Mouse (Mus musculus) layer of hippocampus, postnatal 14 days (tissue): ENCODE results near the gene Txnrd2. TPM values are rescaled to one million over a fixed set of nuclear protein-coding genes. Genes with fewer than 3 reads are reported as not detected.

ENCODE experiments used
- DNase-seq, 2 experiments: peaks; one replicate each; pipeline ENCODE4 v3.0.0; 2021 to 2022; ENCODE audit warnings: low spot score in 2 of 2, mixed read lengths in 1 of 2
- total RNA-seq, 2 experiments: library from RNA; stranded (reverse); gene quantifications; 2 replicates each; pipeline ENCODE4 v1.2.3; 2021

Txnrd2 gene
- total RNA-seq, 2 experiments from 2014 or later, result 19.5 to 22.1 TPM

DNA sequence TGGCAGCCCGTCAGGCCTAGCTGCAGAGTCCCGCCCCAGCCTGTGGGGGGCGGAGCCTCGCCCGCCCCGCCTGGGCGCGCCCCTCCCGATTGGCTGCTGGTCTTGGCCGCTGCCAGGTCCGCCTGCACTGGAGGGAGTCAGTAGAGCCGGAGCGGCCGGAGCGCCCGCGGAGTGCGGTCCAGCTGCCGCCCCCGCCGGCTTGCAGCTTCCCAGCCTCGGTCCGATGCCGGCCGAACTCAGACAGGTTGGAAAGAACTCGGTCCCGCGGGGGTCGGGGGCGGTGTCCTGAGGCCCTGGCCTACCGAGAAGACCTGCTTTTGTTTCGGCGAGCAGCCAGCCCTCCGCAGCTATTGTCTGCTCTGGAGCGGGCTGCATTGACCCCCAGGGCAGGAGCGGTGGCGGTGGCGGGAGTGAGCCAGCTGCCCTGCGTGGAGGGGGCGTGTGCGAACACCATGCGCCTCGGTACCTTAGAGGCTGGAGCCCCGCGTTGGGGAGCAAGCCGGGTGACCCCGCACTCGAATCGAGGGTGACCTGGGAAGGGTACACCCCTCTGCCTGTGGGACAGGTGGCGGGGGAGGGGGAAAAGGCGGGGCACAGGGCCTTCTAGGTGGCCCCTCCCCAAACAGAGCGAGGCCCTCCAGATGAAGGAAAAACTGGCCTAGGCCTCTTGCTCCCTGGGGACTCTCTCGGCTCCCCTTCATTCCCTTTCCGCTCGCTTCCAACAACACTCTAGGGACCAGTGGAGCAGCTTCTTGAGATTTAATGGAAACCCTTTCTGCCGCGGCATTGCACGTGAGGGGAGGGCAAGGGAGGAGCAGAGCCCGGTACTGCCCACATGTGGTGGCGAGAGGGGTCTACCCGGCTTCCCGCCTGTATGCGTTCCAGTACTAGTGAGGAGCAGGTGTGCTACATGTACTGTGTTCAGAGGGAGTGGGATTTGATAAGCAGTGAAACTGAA is 33.4 kb upstream of the Txnrd2 start:
- DNase-seq, result peak in 1 of 2 experiments; percentile 73

DNA sequence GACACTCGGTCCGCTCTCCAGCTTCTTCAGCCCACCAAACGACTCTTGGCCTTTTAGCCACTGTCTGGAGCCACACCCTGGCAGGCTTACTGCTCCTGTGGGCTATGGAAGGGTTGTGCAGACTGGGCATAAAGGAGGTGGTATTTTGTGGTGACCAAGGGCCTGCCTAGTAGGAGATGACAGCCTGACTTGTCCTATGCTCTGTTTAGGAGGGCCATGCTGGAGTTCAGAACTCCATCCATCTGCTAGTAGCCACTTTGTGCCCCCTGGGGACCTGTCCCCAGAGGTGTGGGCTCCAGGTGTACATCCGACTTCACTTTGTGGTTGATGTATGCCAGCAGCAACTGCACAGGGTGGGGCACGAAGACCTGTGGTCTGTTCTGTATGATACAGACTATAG is 32.6 kb upstream of the Txnrd2 start:
- no peak for DNase-seq

DNA sequence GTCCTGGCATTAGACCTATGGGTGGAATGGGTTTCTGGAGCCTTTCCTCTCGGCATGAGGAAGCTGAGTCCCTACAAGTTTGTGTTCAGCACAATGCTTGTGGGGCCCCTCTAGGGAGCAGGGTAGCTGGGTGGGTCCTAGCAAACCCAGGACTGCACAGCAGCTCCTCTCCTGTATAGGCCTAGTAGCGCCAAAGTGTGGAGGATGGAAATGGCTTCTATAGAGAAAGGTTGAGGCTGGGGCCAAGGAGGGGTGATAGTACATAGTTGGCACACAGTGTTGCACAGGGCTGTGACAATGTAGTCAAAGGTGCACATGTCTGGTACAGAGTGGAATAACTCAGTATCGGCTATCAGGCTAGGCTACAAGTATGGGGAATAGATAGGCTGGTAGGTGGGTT is 32.1 kb upstream of the Txnrd2 start:
- no peak for DNase-seq

DNA sequence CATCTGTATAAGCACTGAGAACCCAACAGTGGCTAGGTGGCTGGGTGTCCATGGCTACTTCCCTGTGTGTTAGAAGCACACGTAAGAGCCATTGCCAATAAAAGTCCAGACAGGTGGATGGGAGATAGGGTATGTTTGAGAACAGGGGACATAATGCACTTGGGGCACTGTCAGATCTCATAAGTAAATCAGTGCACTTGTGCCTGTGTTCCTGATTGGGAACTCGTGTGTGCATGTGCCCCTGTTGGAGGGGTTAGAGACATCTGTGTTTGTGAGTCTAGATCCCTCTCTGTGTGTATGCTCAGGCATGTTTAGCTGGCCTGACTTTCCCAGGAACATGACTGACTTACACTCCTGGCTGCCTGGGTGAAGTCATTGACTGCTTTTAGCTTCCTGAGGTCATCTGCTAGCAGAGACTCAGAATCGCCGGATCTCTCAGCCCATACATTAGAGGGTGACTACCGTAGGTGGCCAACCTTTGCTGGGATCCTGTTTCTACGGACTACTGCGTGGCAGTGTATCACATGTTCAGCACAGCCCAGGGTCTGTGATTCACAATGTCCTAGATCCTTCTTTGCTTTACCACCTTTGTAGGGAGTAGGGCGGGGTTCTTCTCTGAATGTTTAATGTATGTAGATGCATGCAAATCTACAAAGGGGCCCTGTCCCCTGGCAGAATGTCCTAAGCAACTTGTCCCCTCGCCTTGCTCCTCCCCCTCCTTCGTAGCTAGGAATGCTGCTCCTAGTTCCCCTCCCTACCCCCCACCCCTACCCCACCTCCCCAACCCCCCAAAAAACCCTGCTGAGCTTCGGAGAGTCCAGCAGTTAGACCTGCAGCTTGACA is 31.2 kb upstream of the Txnrd2 start:
- DNase-seq, result no peak

DNA sequence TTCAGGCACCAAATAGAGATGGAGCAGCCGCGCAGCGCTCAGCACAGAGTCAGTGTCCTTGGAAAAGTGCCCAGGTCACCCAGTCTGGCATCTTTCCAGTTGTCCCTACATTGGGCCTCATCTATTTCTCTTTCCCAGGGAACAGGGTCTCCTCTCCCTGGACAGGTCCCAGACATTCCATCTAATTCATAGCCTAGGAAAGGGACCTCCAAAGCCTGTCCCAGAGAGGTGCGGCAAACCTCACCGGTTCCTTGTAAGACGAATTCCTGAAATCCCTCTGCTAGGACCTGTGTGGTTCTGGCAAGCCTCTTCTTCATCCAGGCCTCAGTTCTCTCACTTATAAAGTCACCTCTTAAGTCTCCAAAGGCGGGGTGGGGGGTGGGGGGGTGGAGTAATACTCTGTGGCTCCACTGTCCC is 30.6 kb upstream of the Txnrd2 start:
- no peak for DNase-seq

DNA sequence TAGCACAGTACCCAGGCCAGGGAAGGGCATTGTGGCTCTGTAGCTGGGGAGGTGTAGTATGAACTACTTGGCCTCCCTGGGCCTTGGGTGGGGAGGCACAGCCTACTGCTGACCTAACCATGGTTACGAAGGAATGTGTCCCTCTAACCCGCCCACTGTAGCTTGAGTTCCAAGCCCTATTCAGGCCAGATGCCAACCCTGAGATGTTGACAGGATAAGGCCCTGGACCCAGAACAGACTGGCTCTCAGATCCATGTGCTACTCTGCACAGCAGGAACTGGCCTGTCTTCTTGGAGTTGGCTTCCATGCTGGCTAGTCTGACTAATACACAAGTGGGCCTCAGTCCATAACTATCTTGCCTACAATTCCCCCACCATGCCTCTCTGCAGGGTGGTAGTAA is 30.0 kb upstream of the Txnrd2 start:
- peak in 1 of 2 experiments; percentile 52 for DNase-seq

DNA sequence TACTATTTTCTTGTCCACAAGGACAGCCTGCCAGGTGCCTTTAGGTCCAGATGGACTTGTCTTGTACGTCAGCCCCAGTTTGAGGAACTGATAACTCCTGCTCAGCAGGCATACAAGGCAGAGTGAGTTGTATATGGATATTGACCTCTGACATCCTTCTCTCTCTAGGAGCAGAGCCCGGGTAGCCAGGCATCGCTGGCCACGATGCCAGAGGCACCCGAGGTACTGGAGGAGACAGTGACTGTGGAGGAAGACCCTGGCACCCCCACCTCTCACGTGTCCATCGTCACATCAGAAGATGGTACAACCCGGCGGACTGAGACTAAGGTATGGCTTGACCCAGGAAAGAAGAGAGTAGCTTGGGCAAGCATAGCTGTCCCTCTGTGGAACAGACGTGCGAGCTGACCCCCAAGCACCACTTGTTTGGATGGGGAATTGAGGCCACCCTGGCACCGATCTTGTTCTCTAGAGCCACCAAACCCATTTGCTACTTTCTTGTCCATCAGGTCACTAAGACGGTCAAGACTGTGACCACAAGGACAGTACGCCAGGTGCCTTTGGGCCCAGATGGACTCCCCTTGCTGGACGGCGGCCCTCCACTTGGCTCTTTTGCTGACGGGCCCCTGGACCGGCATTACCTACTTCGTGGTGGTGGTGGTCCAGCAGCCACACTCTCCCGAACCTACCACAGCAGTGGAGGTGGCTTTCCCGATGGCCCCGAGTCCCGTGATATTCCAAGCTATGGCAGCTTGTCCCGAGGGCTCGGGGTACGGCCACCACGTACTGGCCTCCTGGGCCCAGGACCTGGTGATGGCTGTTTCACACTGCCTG is 29.2 kb upstream of the Txnrd2 start:
- DNase-seq, result no peak

DNA sequence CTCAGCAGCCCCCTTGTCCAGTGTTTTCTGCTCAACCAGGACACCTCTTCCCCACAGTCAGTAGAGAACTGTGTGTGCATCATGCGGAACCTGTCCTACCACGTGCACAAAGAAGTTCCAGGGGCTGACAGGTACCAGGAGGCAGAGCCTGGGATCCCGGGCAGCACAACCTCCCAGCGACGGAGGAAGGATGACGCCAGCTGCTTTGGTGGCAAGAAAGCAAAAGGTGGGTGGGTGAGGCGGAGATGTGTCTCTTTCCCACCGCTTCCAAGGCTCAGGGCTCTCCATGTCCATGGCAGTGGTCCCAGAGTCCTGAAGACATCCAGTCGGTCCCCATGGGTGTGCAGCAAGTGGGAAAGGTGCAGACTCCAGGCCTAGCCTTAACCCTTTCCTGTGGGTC is 26.2 kb upstream of the Txnrd2 start:
- no peak for DNase-seq

DNA sequence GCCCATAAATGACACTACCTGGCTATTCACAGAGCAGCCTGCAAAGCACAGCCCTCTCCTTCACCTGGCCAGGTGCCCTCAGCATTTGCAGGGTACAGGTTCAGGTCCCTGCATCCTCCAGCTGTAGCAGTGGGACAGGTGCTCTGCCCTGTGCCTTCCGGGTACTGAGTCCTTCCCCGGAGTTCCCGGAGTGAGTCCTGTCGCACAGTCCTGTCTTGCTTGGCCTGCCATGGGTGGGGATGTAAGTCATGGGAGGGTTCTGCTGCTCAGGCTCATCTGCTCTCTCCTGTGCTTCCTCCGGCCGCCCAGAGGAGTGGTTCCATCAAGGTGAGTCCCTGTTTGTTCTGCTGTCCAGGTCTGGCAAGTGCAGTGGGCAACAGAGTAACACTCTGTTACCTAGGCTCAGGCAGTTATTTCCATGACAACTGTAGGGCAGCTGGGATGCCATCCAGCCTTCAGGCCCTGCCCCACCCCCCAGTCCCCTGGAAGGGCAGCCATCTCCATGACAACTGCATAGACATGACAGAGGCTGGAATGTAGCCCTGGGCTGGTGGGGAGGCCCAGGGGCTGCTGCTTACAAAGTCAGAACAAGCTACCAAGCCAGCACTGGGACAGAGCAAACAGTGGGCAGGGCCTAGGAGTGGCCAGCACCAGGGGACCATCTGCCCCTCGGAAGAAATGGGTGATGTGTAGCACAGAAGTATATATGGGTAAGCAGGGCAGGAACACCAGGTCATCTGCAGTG is 25.5 kb upstream of the Txnrd2 start:
- DNase-seq, result peak in 1 of 2 experiments; percentile 65

DNA sequence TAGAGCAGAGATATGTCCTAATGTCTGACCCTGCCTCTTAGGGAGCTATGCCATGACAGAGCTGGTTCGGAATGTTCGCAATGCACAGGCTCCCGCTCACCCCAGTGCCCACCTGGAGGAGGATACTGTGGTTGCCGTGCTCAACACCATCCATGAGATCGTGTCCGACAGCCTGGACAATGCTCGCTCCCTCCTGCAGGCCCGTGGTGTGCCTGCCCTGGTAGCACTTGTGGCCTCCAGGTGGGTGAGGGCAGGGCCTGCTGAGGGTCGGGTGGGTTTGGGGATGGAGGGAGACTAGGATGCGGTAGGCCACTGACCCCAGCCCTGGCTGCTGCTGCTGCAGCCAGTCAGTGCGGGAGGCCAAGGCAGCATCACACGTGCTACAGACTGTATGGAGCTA is 22.9 kb upstream of the Txnrd2 start:
- no peak for DNase-seq

DNA sequence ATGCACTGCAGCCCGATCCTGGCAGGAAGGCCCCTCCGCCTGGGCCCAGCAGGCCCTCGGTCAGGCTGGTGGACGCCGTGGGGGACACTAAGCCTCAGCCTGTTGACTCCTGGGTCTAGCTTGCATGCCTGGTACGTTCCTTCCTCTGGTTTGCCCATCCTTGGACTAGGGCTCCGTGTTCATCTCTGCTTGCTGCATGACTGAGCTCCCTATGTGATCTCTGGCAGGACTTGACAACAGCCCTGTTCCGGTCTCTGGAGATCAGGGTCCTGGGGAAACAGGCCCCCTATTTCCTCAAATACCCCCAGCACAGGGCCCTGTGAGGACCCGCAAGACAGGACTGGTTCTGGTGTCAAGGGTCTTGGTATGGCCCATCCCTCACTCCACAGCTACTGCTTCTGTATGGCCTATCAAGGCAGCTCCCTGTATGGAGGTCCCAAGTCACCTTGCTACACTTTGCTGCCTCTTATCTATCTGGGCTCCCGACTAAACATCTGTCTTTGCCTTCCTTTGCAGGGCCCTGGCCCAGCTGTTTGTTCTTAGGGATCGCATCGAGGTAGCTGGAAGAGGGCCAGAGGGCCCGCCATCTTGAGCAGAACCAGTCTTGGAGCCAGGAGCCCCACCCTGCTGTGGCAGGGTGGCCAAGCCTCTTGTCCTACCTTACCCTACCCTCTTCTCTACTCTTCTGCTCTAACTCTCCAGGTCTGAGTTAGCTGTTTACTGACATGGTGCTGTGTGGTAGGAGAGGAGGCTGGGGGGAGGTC is 20.9 kb upstream of the Txnrd2 start:
- no peak for DNase-seq

DNA sequence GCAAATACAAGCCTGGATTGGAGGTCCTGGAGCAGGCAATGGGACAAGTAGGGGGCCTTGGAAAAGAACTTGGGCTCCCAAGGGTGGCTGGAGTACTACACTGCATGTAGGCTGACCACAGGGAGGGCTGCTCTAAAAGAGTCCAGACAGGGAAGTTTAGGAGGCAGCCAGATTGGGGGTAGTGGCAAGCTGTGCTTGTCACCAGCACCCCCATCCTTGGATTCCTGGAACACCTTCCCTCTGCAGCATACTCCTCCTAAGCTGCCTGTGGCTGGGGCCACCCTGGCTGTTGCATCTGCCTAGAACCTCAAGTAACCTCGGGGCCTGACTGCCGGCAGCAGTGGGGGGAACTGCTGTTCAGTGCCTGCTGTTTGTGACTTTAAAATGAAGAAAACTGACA is 20.3 kb upstream of the Txnrd2 start:
- DNase-seq, result no peak

DNA sequence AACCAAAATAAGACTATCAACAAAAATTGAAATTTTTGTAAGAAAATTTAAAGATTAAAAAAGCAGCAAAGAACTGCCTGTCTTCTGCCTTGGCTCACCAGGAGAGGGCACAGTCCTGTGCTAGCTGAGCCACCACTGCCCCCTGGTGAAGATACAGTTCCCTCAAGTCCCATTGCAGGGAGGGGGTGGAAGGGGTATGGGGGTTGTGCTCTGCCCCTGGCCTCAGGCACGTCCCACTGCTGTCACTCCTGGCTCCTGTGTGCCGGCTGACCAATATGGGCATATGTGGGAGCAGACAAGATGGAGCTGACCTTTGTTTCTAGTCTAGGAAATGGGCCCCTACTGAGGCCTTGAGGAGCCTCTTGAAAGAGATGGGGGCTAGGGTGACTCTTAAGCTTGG is 19.9 kb upstream of the Txnrd2 start:
- DNase-seq, result peak; percentile 66 to 73

DNA sequence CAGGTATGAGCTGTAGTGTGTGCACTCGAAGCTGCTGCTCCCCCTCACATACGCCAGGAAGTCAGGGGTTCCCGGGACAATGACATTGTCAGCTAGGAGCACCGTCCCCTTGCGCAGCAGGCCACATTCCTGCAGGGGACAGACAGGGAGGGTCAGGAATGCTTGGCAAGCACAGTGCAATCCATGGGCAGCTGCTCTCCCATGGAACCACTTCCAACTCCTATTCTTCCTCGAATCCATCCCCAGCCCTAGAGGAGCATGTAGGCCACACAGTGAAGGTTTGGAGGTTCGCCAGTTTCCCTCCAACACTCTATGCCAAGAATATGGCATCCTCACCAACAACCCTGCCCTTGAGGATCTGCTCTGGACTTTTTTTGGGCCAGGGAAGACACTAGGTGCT is 18.3 kb upstream of the Txnrd2 start:
- DNase-seq, result no peak

DNA sequence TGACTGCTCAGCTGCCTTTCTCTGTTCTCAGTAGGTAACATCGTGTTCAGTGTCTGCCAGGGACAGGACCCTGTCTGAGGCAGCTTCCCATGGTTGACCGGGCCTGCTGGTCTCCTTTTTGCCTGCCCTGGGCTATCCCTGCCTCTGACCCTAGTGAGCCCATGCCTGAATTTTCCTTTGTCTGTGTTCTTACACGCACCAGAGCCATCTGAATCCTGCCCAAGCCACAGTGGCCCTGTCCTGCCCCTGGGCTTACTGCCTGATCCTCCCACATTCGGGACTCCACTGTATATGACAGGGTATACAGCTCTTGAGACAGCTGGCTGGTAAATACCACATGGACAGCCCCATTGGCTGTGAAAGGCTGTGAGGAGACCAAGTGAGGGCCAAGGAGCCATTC is 16.4 kb upstream of the Txnrd2 start:
- no peak for DNase-seq

DNA sequence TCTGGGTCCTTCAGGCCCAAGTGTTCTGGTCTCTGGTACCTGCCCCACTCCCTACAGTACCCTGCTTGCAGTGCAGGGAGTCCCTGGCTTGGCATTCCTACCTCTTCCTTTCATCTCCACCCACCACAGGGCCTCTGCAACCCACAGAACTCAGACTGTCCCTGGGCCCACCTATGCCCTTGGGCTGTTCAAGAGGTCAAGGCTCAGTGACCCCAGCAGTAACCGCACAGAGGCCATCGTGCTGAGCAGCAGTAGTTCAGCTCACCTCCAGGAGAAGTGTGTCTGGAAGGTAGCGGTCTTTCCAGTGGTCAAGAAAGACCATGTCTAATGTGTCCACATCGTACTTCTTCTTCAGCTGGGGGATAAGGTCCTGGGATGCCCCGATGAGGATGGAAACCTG is 15.8 kb upstream of the Txnrd2 start:
- DNase-seq, result no peak

DNA sequence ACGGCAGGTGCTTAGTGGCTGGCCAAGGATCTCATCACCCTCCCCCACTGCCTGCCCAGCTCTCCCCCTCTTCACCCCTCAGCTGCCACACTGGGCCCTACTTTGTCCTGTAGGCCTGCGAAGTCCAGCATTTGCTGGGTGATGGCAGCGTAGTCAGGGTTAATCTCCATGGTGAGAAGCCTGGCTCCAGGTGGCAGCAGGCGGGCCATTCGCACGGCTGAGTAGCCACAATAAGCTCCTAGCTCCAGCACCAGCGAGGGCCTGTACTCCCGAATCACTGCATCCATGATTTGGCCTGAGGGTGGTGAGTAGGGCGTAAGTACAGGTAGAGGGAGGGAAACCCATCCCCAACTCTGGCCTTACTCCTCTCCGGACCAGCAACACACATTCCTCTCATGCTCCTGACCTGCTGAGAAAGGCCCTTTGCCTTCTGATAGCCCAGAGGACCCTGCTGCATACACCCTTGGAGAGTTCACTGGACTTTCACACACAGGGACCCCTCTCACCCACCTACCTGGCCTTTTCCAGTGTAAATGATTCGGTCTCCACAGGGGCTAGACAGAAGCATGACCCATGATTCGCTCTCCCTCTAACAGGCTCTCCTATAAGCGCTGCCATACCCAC is 15.0 kb upstream of the Txnrd2 start:
- DNase-seq, result no peak

DNA sequence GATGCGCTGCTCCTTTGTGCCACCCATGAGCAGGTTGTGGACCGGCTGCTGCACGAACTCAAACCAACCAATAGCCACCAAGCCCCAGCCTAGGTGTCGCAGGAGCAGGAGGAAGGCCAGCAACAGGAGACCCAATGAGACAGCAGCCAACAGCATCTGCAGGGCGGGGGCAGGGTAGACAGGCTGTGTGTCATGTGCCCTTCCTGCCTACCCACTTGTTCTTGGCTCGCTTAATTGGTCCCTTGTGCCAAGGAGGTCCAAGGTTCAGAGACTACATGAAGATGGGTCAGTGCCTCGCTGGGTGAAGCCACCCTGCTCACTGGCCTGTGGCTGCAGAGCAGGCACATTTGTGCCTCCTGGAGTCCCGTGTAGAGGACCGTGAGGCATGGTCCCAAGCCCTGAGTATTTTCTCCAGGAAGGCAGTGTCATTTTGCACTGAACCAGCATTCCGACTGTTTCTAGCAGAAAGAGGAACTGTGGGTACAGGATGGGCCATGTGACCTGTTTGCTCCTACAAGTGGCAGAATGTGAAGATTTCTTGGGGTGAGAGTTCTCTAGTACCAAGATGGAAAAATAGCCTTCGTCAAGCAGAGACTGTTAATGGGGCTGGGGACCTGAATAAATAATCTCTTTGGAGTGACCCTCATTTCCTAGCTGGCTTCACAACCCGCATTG is 14.2 kb upstream of the Txnrd2 start:
- no peak for DNase-seq
